ENCODE assay signal across 10 mouse cellular contexts in the genomic region with DNA sequence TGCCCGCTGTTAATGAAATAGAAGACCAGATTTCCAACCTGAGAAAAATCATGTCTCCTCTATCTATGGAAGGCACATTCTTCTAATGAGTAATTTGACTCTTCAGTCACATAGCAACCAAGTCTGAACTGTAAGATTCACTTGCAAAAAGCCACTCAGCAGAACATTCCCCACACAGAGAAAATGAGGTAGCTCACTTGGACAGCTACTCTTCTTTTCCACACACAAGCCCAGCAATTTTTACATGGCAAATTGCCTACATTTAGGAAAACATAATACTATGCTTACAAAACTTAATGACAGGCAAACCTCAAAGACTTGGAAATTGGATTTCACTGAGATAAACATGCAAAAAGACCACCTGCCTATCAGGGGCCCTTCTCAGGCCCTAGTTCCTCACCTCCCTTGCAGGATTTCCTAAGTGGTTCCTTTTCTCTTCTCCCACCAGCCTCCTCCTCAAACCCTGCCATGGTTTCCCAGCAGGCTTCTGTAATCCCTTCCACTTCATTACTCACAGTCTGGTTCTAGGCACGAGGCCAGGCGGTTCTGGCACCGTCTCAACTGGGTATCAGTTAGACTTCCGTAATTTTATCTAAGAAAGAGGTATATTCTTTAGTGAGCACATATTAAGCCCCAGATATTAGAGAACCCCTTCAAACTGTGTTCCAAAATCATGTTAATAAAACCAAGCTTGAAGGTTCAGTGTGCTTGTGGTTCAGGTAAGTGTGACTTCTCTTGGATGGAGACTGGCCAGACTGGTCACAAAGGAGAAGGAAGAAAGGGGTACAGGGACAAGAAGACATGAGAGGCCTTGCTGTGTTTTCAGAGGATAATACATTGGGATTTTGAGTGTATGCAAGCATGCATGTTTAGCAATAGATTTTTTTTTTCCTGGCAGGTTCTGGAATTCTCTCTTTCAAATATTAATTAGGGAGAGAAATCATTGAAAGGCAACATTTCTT.
DNase-seq lines count a peak whose midpoint lies in the region; ATAC-seq lines count a peak whose summit lies in the region.
"Had no signal": no experiment of that assay in that cellular context is flagged by ENCODE, and none has a peak within 500 bp of the region (broad histone marks: within the 10 kb centered on the region; RNA-seq: fewer than 3 reads in every experiment).

No protein-coding gene starts in this region.

- WGBS in midbrain, embryonic 15.5 days: 50% methylated on average over 5 of the region's 5 CpGs

- no peak overlapping the region for H3K4me2 ChIP-seq in midbrain, embryonic 15.5 days
- H3K4me2 ChIP-seq: liver, embryonic 13.5 days; stomach, embryonic 15.5 days had no signal

- no peak overlapping the region for H3K27ac ChIP-seq in midbrain, embryonic 15.5 days
- H3K27ac ChIP-seq: liver, embryonic 13.5 days; stomach, embryonic 15.5 days had no signal

- peak; percentile 16 to 46 for DNase-seq in heart, postnatal 10 days
- DNase-seq in heart, postnatal 25 days (ENCODE audit: low spot score): no peak
- peak; percentile 36 for DNase-seq in NIH3T3 (ENCODE audit: low read depth)
- peak; percentile 91 for DNase-seq in cerebellum, adult 9-11 months
- DNase-seq in layer of hippocampus, adult 18-20 months (ENCODE audit: low spot score in 2 of 2): peak; percentile 64 to 76
- no peak for DNase-seq in spleen, adult 18-20 months
- DNase-seq: liver, embryonic 13.5 days had no signal

- no peak overlapping the region for H3K9ac ChIP-seq in midbrain, embryonic 15.5 days
- H3K9ac ChIP-seq: liver, embryonic 13.5 days; stomach, embryonic 15.5 days had no signal

- no peaks in the 10 kb centered on the region for H3K36me3 ChIP-seq in midbrain, embryonic 15.5 days (replicated peaks)
- H3K36me3 ChIP-seq: liver, embryonic 13.5 days; stomach, embryonic 15.5 days had no signal

- no peaks in the 10 kb centered on the region for H3K9me3 ChIP-seq in midbrain, embryonic 15.5 days
- H3K9me3 ChIP-seq: liver, embryonic 13.5 days; stomach, embryonic 15.5 days had no signal

- no peak overlapping the region for H3K4me3 ChIP-seq in midbrain, embryonic 15.5 days
- H3K4me3 ChIP-seq: liver, embryonic 13.5 days; stomach, embryonic 15.5 days had no signal

- ATAC-seq in midbrain, embryonic 15.5 days (replicated peaks): peak; percentile 69
- ATAC-seq in erythroid progenitor cell, adult 5-6 weeks (replicated peaks; ENCODE audit: low FRiP score, poor library complexity, severe bottlenecking): no peak

- intact Hi-C loops in heart, postnatal 10 days (cut with DNase I): no loop called here
- intact Hi-C loops in heart, postnatal 25 days (cut with DNase I): no loop called here

- no peaks in the 10 kb centered on the region for H3K4me1 ChIP-seq in midbrain, embryonic 15.5 days
- H3K4me1 ChIP-seq: liver, embryonic 13.5 days; stomach, embryonic 15.5 days had no signal

- H3K27me3 ChIP-seq in midbrain, embryonic 15.5 days (replicated peaks): no peaks in the 10 kb centered on the region
- H3K27me3 ChIP-seq: liver, embryonic 13.5 days; stomach, embryonic 15.5 days had no signal

Comparison
In these comparisons a context has a peak if more than half of its experiments do, and no peak if none do; other contexts are left out.
1. DNase-seq: peak in heart, postnatal 10 days (2 of 2), NIH3T3 (single experiment), cerebellum, adult 9-11 months (single experiment) and layer of hippocampus, adult 18-20 months (2 of 2); none in heart, postnatal 25 days (single experiment) and spleen, adult 18-20 months (0 of 2).